Mouse (Mus musculus) midbrain, embryonic 16.5 days (tissue): ENCODE data around the gene Spryd4. TPM values are rescaled to one million over a fixed set of nuclear protein-coding genes. Genes with fewer than 3 reads are reported as not detected.
A peak's percentile ranks its signal among the peaks of the same experiment; 100 is the strongest.

Experiments
- ATAC-seq: fragments of 200-750 bp; cut with Nextera tagmentation; 2 replicates; pipeline ENCODE4 v1.8.0; 2017; ENCODE audit warnings: moderate TSS enrichment
- H3K27ac ChIP-seq: fragments of 300-500 bp; sonication (generic); 2 replicates; pipeline ENCODE4 v1.5.1; 2014; ENCODE audit warnings: mild to moderate bottlenecking, low read length, mixed read lengths
- H3K27me3 ChIP-seq: fragments of 300-500 bp; sonication (generic); 2 replicates; pipeline ENCODE4 v1.6.1; 2014; ENCODE audit warnings: low read depth, low read length, mixed read lengths; ENCODE audit not compliant: control insufficient read depth, insufficient read depth
- H3K36me3 ChIP-seq: fragments of 300-500 bp; sonication (generic); 2 replicates; pipeline ENCODE4 v1.6.1; 2014; ENCODE audit warnings: mild to moderate bottlenecking, low read length, moderate library complexity, mixed read lengths; ENCODE audit not compliant: control insufficient read depth, insufficient read depth
- H3K4me1 ChIP-seq: fragments of 300-500 bp; sonication (generic); 2 replicates; pipeline ENCODE4 v1.6.1; 2014; ENCODE audit warnings: mild to moderate bottlenecking, low read length, mixed read lengths; ENCODE audit not compliant: control insufficient read depth, insufficient read depth
- H3K4me2 ChIP-seq: fragments of 300-500 bp; sonication (generic); 2 replicates; pipeline ENCODE4 v1.6.1; 2014; ENCODE audit warnings: mild to moderate bottlenecking, low read length, mixed read lengths
- H3K4me3 ChIP-seq: fragments of 300-500 bp; sonication (generic); 2 replicates; pipeline ENCODE4 v1.5.1; 2014; ENCODE audit warnings: low read depth, mild to moderate bottlenecking, low read length, moderate library complexity, mixed read lengths
- H3K9ac ChIP-seq: fragments of 300-500 bp; sonication (generic); 2 replicates; pipeline ENCODE4 v1.6.1; 2014; ENCODE audit warnings: low read depth, low read length, mixed read lengths
- H3K9me3 ChIP-seq: fragments of 300-500 bp; sonication (generic); replicated peaks from 2 replicates; pipeline ENCODE4 v1.6.1; 2014; ENCODE audit warnings: mild to moderate bottlenecking, low read length, mixed read lengths; ENCODE audit not compliant: control insufficient read depth, poor library complexity, severe bottlenecking
- WGBS: fragments of 180-500 bp; shearing (Covaris S2); extraction: QIAGEN DNeasy Blood & Tissue Kit; methylation state at CpG from one replicate; pipeline ENCODE4 v1.1.7; 2014; 5-methylcytosine and 5-hydroxymethylcytosine counted together
- polyA plus RNA-seq: library from polyadenylated mRNA; unstranded; fragments of >200 nt; fragmentation: Nextera tagmentation; extraction: Ambion mirVana; gene quantifications from 2 replicates; pipeline ENCODE4 v1.2.1, GENCODE M21; 2015

Spryd4 gene
- polyA plus RNA-seq, 1 experiment from 2014 or later: 22.1 TPM

- Histone ChIP-seq H3K4me2 (no peak overlapping the region), H3K27me3 (no peaks in the 10 kb centered on the region), H3K9ac (no peak overlapping the region), H3K4me1 (no peaks in the 10 kb centered on the region), H3K4me3 (no peak overlapping the region), H3K9me3 (no peaks in the 10 kb centered on the region), H3K36me3 (peaks cover 9% of the 10 kb centered on the region; the same call in 1 of the 2 replicates), H3K27ac (no peak overlapping the region)
- 97% methylated on average over 15 of the region's 15 CpGs for WGBS
- no peak for ATAC-seq
Measured at GRCm38 (mm10) chr10:128244121-128244520, 32.5 kb upstream of the Spryd4 start.

- no peak overlapping the region for H3K4me2 ChIP-seq
- no peak overlapping the region for H3K9ac ChIP-seq
- H3K4me3 ChIP-seq: no peak overlapping the region
- H3K4me1 ChIP-seq: no peaks in the 10 kb centered on the region
- no peaks in the 10 kb centered on the region for H3K27me3 ChIP-seq
- H3K36me3 ChIP-seq: peaks cover 9% of the 10 kb centered on the region; the same call in 1 of the 2 replicates
- no peak overlapping the region for H3K27ac ChIP-seq
- 88% methylated on average over 8 of the region's 8 CpGs for WGBS
- H3K9me3 ChIP-seq: no peaks in the 10 kb centered on the region
- no peak for ATAC-seq
Measured at GRCm38 (mm10) chr10:128243252-128243651, 31.6 kb upstream of the Spryd4 start.

DNA sequence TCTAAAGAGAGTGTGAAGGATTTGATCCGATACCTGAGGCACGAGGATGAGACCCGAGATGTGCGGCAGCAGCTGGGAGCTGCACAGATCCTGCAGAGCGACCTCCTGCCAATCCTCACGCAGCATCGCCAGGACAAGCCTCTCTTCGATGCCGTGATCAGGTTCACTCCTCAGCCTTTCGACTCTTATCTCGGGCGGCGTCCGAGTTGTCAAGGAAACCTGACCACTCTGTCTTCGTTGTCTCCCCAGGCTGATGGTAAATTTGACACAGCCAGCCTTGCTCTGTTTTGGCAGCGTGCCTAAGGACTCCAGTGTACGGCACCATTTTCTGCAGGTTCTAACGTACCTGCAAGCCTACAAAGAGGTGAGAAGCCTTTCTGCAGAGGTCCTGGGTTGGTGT is 28.5 kb upstream of the Spryd4 start:
- H3K36me3 ChIP-seq: 0 out of 2 replicates have a peak, but pooled peaks cover 4% of the 10 kb centered on the region
- H3K4me1 ChIP-seq: no peaks in the 10 kb centered on the region; the same call in 1 of the 2 replicates
- H3K27me3 ChIP-seq: no peaks in the 10 kb centered on the region
- no peak overlapping the region for H3K27ac ChIP-seq
- H3K9ac ChIP-seq: no peak overlapping the region
- H3K4me2 ChIP-seq: no peak overlapping the region
- H3K9me3 ChIP-seq: no peaks in the 10 kb centered on the region
- ATAC-seq: no peak
- H3K4me3 ChIP-seq: no peak overlapping the region
- 95% methylated on average over 18 of the region's 18 CpGs for WGBS

- no peak overlapping the region for H3K9ac ChIP-seq
- ATAC-seq: no peak
- no peak overlapping the region for H3K4me3 ChIP-seq
- H3K9me3 ChIP-seq: no peaks in the 10 kb centered on the region
- no peaks in the 10 kb centered on the region for H3K27me3 ChIP-seq
- H3K4me1 ChIP-seq: no peaks in the 10 kb centered on the region; the same call in 1 of the 2 replicates
- 0 out of 2 replicates have a peak, but pooled peaks cover 4% of the 10 kb centered on the region for H3K36me3 ChIP-seq
- no peak overlapping the region for H3K4me2 ChIP-seq
- no peak overlapping the region for H3K27ac ChIP-seq
- WGBS: 94% methylated on average over 4 of the region's 4 CpGs
Measured at GRCm38 (mm10) chr10:128239140-128239539, 27.5 kb upstream of the Spryd4 start.

DNA sequence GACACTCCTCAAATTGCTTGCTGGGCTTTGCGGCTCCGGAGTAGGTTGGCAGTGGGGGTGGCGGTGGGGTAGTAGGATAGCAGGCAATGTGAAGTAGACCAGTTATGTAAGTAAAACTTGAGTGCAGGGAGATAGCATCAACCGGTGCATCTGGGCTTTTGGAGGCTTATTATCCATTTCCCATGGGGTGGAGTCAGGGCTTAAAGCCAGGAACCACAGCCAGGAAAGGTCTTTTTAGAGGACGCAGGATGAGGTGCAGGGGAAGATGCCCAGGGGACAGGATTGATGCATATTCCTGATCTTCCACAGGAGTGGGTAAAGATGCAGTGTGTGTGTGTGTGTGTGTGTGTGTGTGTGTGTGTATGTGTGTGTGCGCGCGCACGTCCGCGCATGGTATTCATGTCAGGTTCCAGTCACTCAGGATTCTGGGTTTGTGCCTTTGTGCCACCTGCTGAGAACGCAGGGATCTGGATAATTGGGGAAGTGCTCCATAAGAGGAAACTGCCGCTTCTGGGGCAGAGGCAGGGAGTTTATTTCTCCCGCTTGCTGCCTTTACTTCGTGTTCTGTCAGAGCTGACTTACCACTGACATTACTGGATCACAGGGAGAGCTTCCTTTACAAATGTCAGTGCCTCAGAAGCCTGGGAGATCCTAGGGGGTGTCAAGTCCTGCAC is 26.3 kb upstream of the Spryd4 start:
- no peak overlapping the region for H3K4me2 ChIP-seq
- no peak overlapping the region for H3K27ac ChIP-seq
- no peaks in the 10 kb centered on the region for H3K36me3 ChIP-seq
- H3K9ac ChIP-seq: no peak overlapping the region
- 76% methylated on average over 15 of the region's 15 CpGs for WGBS
- H3K4me3 ChIP-seq: no peak overlapping the region
- peaks cover 1% of the 10 kb centered on the region for H3K4me1 ChIP-seq
- no peaks in the 10 kb centered on the region for H3K27me3 ChIP-seq
- no peaks in the 10 kb centered on the region for H3K9me3 ChIP-seq
- ATAC-seq: no peak

DNA sequence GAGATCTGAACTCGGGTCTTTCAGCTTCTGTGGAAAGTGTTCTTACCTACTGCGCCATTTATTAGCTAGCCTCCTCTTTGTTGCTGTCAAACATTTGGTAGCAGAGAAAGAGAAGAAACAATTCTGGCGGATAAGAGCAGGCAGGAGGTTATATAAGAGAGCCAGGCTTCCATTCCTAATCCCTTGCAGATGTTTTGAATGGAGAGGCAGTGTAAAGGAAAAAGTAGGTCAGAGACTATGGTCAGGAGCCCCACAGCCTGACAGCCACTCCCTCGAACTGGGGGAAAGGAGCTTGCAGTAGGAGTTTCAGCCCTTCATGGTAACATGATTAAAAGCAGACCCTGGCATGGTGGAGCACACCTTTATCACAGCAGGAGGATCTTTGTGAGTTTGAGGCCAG is 24.7 kb upstream of the Spryd4 start:
- no peak overlapping the region for H3K4me3 ChIP-seq
- H3K9ac ChIP-seq: no peak overlapping the region
- no peaks in the 10 kb centered on the region for H3K27me3 ChIP-seq
- ATAC-seq: no peak
- no peak overlapping the region for H3K4me2 ChIP-seq
- no peaks in the 10 kb centered on the region for H3K36me3 ChIP-seq
- H3K27ac ChIP-seq: no peak overlapping the region
- peaks cover 6% of the 10 kb centered on the region for H3K4me1 ChIP-seq
- no peaks in the 10 kb centered on the region for H3K9me3 ChIP-seq
- 43% methylated on average over 4 of the region's 4 CpGs for WGBS

DNA sequence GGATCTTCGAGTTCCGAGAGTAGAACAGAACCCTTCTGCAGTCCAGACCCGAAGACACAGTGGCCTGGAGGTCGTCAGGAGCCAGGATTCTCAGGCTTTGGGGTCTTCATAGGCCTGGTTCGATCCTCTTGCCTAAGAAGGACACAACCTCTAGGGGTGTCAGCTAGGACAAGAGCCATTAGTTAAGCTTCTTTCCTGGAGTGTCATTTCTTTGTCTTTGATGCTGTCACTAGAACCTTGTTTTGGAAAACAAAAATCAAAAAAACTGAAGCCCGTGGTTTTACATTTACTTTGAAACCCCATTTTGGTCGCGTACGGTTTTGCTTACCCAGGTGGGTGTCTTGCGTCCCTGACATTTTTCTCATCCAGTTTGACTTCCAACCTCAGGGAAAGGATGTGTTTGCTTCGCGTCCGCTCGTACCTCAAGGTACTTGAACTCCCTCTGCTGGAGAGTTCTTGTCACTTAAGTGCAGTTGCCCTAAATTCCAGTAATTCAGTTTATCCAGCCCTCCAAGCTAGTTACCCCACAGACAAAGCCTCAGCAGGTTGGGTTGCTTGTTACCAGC is 20.9 kb upstream of the Spryd4 start:
- ATAC-seq: no peak
- no peaks in the 10 kb centered on the region for H3K9me3 ChIP-seq
- peak overlapping the region; percentile 91 for H3K27ac ChIP-seq
- H3K36me3 ChIP-seq: no peaks in the 10 kb centered on the region
- H3K4me3 ChIP-seq: peak overlapping the region; percentile 74
- peak overlapping the region; percentile 73 for H3K4me2 ChIP-seq
- no peaks in the 10 kb centered on the region for H3K27me3 ChIP-seq
- H3K9ac ChIP-seq: peak overlapping the region; percentile 84
- H3K4me1 ChIP-seq: peaks cover 9% of the 10 kb centered on the region
- WGBS: 0% methylated on average over 14 of the region's 14 CpGs

- Histone ChIP-seq H3K9ac (peak within 1 kb of the TSS; percentile 84), H3K9me3 (no peaks in the 10 kb centered on the region), H3K27me3 (no peaks in the 10 kb centered on the region), H3K4me3 (peak within 1 kb of the TSS; percentile 74), H3K4me1 (peaks cover 9% of the 10 kb centered on the region), H3K27ac (peak within 1 kb of the TSS; percentile 91), H3K4me2 (peak within 1 kb of the TSS; percentile 73), H3K36me3 (no peaks in the 10 kb centered on the region)
- ATAC-seq: peak; percentile 92
- under 1% methylated on average over 43 of the region's 58 CpGs for WGBS
Measured at GRCm38 (mm10) chr10:128231697-128232419, 20.3 kb upstream of the Spryd4 start, which contains the start of gene Timeless. Gene Timeless, plus strand, starts transcription at chr10:128232065.

DNA sequence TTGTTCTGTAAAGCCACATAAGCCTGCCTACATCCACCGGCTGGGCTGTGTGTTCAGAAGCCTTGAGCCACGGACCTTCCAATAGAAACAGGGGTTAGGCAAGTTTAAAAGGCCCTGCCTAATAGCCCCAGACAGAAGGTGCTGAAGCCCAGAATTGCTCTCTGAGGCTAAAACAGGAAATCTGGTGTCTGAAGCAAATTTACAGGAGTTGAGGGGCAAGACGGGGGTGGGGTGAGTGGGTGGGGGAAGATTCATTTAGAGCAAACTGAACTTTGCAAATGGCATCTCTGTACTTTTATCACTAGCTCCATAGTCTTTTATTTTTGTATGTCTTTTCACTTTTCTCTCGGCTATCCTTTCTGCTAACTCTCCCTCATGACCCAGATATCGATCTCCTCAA is 19.5 kb upstream of the Spryd4 start:
- no peaks in the 10 kb centered on the region for H3K36me3 ChIP-seq
- peak overlapping the region; percentile 84; the same call in 1 of the 2 replicates for H3K9ac ChIP-seq
- H3K4me1 ChIP-seq: peaks cover 9% of the 10 kb centered on the region
- WGBS: 17% methylated on average over 5 of the region's 5 CpGs
- H3K9me3 ChIP-seq: no peaks in the 10 kb centered on the region
- no peak overlapping the region for H3K27ac ChIP-seq
- no peak for ATAC-seq
- peak overlapping the region; percentile 74 for H3K4me3 ChIP-seq
- no peaks in the 10 kb centered on the region for H3K27me3 ChIP-seq
- H3K4me2 ChIP-seq: peak overlapping the region; percentile 73
